Mouse (Mus musculus) left cerebral cortex, postnatal 36 days (tissue): Measurements from ENCODE around the gene Fads6. TPM values are rescaled to one million over a fixed set of nuclear protein-coding genes. Genes with fewer than 3 reads are reported as not detected.

Experiments
- DNase-seq, 2 experiments: peaks; one replicate each; pipeline ENCODE4 v3.0.0; 2021 to 2022; ENCODE audit warnings: low spot score in 2 of 2, mixed read lengths in 1 of 2
- intact Hi-C: fragments of 180-260 bp; cut with DNase I; formaldehyde crosslinking; loops from one replicate; pipeline ENCODE4 v1.15.1; 2025
- total RNA-seq, 2 experiments: library from RNA; stranded (reverse); gene quantifications; 2 replicates each; pipeline ENCODE4 v1.2.3; 2021

Fads6 gene
- total RNA-seq, 2 experiments from 2014 or later, result 12.7 to 13.0 TPM

GRCm38 (mm10) chr11:115264862-115265668 lies 32.4 kb downstream of the Fads6 start:
- DNase-seq, result no peak
- intact Hi-C loops, result loop anchor here (5.0 kb wide), 1 partner anchor 183 kb away; no protein-coding TSS in a partner anchor

GRCm38 (mm10) chr11:115264136-115264861 lies 33.2 kb downstream of the Fads6 start:
- intact Hi-C loops, result loop anchor here (5.0 kb wide), 1 partner anchor 182 kb away; no protein-coding TSS in a partner anchor
- DNase-seq, result no peak

- no peak for DNase-seq
- intact Hi-C loops, result loop anchor here (5.0 kb wide), 1 partner anchor 181 kb away; no protein-coding TSS in a partner anchor
Measured at GRCm38 (mm10) chr11:115262954-115263353, 34.5 kb downstream of the Fads6 start.

GRCm38 (mm10) chr11:115259134-115259533 lies 38.3 kb downstream of the Fads6 start:
- intact Hi-C loops, result no loop called here
- no peak for DNase-seq

- intact Hi-C loops, result no loop called here
- no peak for DNase-seq
Measured at GRCm38 (mm10) chr11:115257775-115258510, 39.5 kb downstream of the Fads6 start.

- no peak for DNase-seq
- intact Hi-C loops, result no loop called here
Measured at GRCm38 (mm10) chr11:115251258-115251657, 46.2 kb downstream of the Fads6 start.

GRCm38 (mm10) chr11:115250405-115251090 lies 46.9 kb downstream of the Fads6 start:
- intact Hi-C loops, result no loop called here
- no peak for DNase-seq

GRCm38 (mm10) chr11:115249721-115250404 lies 47.6 kb downstream of the Fads6 start:
- DNase-seq, result no peak
- intact Hi-C loops, result no loop called here

GRCm38 (mm10) chr11:115247945-115248344 lies 49.5 kb downstream of the Fads6 start:
- intact Hi-C loops, result no loop called here
- DNase-seq, result no peak

GRCm38 (mm10) chr11:115247240-115247639 lies 50.2 kb downstream of the Fads6 start:
- intact Hi-C loops, result no loop called here
- DNase-seq, result no peak

GRCm38 (mm10) chr11:115246386-115246785 lies 51.1 kb downstream of the Fads6 start:
- DNase-seq, result no peak
- intact Hi-C loops, result no loop called here

GRCm38 (mm10) chr11:115244840-115245239 lies 52.6 kb downstream of the Fads6 start:
- intact Hi-C loops, result no loop called here

GRCm38 (mm10) chr11:115243783-115244182 lies 53.7 kb downstream of the Fads6 start:
- no peak for DNase-seq
- intact Hi-C loops, result no loop called here

More at GRCm38 (mm10) chr11:115244840-115245239, 52.6 kb downstream of the Fads6 start:
- no peak for DNase-seq

GRCm38 (mm10) chr11:115242746-115243145 lies 54.7 kb downstream of the Fads6 start:
- intact Hi-C loops, result no loop called here
- no peak for DNase-seq

GRCm38 (mm10) chr11:115241402-115241801 lies 56.1 kb downstream of the Fads6 start:
- DNase-seq, result no peak
- intact Hi-C loops, result no loop called here

GRCm38 (mm10) chr11:115236570-115236969 lies 60.9 kb downstream of the Fads6 start:
- DNase-seq, result no peak
- intact Hi-C loops, result no loop called here

- DNase-seq, result no peak
- intact Hi-C loops, result no loop called here
Measured at GRCm38 (mm10) chr11:115234320-115235044, 63.0 kb downstream of the Fads6 start.
